Mouse (Mus musculus) kidney, adult 11 months (tissue): Measurements from ENCODE around the gene Slc26a6.

Experiments used
- DNase-seq: peaks from one replicate; pipeline ENCODE4 v3.0.0; 2022

Gene Slc26a6

DNA sequence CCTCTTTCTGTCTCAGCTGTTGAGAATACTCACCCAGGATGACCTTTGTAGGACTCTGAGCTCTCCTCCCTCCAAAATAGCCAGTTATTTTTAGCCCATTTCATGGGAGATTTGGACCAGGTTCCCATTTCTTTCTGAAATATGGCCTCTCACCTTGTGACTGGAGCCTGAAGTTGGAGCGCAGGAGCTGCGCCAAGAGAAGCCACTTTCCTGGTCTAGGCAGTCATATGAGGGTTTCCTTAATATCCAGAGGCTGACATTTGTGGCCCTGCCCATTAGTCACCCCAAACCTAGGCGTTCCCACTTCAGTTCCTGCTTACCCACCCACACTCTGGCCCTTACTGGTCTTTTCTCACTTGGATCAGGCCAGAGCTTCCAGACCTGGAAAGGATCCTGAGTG is at the start of gene Slc26a6:
TSS of gene Slc26a6 (plus strand) at position 308 of the 400 bp plus-strand sequence.
- no peak for DNase-seq

DNA sequence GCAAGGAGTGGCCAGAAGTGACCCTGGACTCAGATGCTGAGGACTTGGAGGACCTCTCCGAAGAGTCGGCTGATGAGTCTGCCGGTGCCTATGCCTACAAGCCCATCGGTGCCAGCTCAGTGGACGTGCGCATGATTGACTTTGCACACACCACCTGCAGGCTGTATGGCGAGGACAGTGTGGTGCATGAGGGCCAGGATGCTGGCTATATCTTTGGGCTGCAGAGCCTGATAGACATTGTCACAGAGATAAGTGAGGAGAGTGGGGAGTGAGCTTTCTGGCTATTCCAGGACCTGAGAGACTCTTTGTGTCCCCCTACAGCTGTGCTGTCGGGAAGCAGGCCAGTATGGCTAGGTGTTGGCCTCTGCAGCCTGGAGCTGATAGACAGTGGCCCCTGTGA is 47.3 kb upstream of the Slc26a6 start:
- no peak for DNase-seq

DNA sequence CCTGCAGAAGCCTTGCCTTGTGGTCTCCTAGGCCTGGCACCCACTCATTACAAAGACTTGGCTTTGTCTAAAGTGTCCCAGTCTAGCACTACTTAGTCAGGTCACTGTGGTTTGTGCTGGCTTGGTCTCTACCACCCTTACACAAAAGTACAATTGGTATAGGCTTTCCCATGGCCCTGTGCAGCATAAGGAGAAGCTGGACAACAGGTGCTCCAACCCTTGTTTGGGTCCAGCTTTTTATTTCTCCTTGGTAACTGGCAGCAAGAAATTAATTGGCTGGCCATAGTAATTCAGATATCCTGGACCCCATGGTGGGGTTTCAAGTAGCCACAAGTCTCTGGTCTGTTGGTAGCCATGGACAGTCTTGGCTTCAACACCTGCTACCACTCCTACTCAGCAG is 46.7 kb upstream of the Slc26a6 start:
- DNase-seq = no peak

DNA sequence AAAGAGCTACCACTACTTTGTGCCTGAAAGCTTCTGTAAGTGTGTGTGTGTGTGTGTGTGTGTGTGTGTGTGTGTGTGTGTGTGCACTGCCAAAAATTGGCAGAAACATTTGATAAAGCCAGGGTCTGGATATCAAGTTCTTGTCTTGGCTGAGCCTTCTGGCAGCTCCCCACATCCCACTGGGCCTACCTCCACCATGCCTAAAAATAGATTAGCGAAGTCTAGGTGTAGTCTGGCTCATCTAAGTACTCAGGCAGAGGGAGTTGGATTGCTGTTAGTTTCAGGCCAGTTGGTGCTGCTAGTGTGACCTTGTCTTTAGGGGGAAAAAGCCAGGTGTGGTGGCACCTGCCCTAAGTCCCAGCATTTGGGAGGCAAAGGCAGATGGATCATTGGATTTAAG is 46.3 kb upstream of the Slc26a6 start:
- DNase-seq = no peak

DNA sequence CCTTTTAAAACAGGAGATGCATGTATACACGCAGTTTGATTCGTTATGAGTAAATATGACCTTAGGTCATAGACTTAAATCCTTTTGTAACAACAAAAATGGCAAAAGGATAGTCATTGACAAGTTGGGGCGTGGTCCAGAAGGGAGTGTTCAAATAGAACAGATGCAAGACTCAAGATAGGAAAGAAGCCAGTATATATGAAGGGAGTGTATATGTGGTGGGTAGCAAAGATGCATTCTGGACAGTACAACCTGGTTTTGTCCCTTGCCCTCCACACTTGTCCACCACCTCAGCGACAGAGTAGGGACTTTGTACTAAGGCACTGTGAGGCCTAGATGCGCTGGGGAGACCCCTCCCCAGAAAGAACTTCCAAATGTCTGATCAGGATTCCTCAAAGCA is 45.4 kb upstream of the Slc26a6 start:
- no peak for DNase-seq

DNA sequence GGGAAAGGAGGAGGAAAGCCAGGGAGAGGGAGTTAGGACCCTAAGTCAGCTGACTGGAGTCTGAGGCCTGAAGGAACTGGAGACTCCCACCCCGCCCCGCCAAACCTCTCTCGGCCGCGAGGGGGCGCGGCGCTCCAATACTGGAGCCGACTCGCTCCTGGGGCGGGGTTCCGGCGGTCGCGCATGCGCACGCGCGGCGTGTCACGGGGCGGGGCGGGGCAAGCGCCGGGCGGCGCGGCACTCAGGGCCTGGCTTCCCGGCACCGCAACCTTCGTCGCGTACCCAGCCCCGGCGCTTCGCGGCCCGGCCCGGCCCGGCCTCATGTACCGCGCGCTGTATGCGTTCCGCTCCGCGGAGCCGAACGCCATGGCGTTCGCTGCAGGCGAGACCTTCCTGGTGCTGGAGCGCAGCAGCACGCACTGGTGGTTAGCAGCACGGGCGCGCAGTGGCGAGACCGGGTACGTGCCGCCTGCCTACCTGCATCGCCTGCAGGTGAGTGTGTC is 44.9 kb upstream of the Slc26a6 start, which contains the start of gene Nckipsd:
TSS of gene Nckipsd (plus strand) at position 206 of the 503 bp plus-strand sequence.
- DNase-seq = peak; percentile 89

DNA sequence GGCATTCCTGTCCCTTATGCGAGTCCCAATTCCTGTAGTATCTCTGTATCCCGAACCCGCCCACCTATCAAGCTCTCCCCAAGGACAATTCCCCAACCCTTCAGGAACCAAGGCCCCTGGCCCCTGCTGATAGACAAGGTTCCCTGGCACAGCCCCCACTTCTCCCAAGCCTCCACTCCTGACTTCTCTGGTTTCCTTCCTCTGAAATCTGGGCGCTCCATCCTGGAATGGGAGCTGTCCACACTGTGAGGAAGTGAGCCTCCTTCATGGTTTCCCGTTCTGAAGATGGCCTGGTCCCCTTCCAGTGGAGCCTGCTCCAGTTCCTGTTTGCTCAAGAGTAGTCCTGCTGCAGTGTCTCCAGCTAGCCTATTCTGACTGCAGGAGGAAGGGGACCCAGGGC is 43.9 kb upstream of the Slc26a6 start:
- peak; percentile 46 for DNase-seq

DNA sequence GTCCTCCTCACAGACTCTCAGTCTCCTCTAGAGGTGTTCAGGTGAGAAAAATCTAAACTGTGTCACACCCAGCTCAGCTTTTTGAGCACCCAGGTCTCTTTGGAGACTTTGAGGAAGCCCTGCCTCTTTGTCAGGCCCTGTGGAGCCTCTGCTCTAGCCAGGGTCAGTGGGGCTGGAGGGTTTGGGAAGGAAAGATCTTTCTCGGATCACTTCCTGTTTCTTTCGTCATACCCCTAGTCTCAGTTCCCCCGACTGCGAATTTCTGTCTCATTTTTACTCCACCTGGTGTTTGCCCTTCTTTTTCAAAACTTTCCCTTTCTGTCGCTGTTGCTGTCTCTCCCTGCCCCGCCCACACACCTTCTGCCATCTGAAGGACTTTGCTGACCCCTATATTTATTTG is 43.4 kb upstream of the Slc26a6 start:
- DNase-seq = no peak

DNA sequence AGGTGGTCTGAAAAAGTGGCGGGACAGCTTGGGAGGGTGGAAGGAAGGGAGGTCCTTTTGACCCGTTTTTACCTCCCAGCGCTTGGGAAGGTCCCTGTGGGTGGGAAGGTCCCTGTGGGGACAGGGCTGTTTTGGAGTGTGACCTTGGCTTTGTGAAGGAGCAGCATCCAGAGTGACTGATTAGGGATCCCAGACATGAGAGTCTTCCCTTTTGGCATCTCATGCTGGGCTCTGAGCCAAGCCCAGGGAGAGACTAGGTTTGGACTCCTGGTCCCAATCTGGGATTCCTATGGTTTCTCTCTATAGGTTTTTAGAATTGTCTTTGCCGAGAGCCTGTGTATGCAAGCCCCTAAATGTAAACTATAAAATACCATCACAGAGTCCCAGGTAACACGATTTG is 42.6 kb upstream of the Slc26a6 start:
- no peak for DNase-seq

DNA sequence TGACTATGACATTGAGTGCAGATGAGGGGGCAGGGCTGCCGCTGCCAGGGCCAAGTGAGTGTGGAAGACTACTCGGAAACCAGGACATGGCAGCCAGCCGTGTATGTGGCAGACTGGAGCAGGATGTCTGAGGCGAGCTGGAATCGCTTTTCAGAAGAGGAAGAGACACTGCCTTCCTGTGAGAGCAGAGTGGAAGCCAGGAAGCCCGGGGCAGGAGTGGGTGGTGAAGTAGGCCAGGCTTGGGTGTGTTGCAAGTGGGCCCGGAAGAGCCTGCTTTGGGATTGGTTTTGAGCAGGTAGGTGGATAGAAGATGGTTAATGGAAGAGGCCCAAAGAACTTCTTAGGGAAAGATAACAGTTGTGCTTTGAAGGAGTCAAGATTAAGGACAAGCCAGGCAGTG is 37.5 kb upstream of the Slc26a6 start:
- no peak for DNase-seq

DNA sequence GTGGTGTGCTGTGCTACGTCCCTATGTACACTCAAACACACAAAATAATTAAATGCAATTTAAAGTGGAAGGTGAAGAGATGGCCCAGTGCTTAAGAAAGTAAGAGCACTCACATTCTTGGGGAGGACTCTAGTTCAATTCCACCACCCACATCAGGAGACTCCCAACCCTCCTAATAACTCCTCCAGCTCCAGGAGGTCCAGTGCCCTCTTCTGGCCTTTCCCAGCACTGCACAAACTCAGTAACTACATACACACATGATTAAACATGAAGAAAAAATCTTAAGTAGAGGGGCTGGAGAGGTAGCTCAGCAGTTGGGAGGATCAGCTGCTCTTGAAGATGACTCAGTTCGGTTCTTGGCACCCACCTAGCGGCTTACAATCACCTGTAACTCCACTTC is 33.6 kb upstream of the Slc26a6 start:
- DNase-seq = no peak

DNA sequence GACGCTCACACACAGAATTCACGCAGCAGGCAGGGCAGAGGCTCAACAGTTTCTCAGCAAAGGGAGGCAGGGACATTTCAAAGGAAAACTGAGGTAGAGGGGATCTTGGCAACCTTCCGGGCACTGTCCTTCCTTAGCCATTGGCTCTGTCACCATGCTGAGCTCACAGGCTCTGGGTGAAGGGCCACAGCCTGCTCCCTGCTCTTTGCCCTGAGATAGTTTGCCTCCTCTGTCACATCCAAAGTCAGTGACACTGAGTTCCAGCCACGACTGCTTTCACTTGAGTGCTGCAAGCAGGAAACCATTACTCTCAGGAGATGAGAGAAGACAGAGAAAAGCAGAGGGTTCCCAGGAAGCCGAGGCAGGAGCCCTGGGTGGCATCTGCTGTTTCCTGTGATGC is 33.0 kb upstream of the Slc26a6 start:
- no peak for DNase-seq

DNA sequence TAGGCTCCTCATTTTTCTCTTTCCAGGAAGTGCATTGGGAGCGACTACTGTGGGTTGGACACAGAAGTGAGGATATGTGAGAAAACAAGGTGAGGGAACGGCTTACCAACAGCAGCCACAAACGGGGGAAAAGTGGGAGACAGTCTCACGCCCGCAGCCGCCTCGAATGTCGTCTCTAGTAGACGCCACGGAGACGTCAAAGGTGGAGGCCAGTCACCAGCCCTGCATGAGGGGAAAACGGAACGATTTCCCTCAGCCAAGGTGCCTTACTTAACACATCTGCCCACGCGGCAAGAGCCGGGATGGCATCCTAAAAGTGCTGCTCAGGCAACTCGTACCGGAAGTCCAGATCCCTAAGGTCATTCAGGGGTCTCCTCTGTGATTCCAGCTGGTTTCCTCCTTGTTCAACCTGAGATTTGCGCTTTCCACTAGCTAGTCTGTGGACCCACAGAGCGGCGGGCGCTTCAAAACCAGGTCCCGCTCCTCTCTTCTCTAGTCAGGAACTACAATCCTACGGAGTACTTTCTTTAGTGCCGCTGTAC is 28.9 kb upstream of the Slc26a6 start:
- no peak for DNase-seq

DNA sequence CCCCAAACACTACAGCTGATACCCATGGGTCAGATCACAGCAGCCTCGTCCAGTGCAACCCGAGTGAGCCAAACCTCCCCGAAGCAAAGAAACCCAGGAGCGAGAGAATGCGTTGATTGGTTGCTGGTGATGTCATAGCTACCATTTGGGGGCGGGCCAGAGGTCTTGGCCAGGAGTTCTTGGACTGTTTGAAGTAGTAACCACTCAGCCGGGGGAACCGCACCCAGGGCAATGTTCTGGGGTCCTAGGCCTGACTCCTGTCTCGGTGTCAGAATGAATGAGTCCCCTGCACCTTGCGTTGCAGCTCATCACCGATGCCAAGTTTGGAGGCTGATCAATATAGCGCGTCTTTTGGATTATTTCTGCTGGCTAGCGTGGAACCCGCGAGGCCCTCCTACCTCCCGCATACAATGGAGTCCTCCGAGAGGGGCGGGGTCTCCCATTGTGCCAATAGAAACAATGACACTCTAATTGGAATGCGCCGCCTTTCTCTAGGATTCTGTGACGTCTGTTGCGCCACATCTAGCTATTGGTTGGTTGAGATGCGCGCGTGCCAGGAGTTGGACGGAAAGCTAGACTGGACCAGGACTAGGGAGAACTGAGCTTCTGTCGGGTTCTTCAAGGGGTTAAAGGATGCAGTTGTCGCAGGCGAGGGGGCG is 28.2 kb upstream of the Slc26a6 start:
- no peak for DNase-seq

DNA sequence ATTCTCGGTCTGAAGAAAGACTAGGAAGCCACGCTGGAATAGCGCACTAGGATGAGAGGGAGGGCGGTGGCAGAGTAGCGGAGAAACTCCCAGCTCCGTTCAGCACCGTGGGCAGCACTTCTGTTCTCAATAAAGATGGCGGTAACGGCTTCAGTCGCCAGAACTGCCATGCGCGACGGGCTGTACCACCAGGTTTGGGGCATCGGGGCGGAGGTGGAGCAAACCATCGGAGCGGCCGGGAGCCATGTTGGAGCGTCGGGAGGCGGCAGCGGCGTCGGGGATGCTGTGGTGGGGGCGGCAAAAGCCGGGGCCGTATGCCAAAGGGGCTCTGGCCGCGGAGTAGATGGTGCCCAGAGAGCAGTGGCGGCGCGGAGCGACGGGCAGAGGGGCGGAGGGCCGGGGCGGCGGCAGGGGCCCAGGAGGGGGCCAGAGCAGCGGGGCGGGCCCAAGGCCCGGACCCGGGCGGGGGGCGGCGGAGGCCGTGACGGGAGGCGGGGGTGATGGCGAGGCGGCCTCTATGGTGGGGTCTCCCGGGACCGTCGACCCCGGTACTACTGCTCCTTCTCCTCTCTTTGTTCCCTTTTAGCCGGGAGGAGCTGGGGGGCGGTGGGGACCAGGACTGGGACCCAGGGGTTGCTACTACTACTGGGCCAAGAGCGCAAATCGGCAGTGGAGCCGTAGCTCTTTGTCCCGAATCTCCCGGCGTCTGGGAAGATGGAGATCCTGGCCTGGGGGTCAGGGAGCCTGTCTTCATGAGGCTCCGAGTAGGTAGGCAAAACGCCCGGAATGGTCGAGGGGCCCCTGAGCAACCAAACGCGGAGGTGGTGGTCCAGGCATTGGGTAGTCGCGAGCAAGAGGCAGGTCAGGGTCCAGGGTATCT is 27.0 kb upstream of the Slc26a6 start, which contains the start of gene Celsr3:
TSS of gene Celsr3 (plus strand) at position 501 of the 880 bp plus-strand sequence.
- no peak for DNase-seq

DNA sequence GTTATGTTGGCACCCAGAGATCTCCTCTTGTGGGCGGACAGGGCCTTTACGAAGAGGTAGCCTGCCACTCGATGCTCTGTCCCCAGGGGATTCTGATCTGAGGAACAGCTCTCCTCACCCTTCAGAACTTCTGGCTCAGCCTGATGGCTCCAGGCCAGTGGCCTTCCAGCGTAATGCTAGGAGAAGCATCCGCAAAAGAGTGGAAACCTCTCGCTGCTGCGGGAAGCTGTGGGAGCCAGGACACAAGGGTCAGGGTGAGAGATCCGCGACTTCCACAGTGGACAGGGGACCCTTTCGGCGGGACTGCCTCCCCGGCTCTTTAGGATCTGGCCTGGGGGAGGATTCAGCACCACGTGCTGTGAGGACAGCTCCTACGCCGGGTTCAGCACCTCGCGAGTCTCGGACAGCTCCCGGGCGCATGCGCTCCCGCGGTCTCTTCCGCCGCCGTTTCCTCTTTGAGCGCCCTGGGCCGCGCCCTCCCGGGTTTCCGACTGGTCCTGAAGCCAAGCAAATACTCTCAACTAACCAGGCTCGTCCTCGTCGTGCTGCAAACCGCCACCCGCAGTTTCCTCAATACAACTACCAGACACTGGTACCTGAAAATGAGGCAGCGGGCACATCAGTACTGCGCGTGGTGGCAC is 26.3 kb upstream of the Slc26a6 start:
- DNase-seq = peak; percentile 39

DNA sequence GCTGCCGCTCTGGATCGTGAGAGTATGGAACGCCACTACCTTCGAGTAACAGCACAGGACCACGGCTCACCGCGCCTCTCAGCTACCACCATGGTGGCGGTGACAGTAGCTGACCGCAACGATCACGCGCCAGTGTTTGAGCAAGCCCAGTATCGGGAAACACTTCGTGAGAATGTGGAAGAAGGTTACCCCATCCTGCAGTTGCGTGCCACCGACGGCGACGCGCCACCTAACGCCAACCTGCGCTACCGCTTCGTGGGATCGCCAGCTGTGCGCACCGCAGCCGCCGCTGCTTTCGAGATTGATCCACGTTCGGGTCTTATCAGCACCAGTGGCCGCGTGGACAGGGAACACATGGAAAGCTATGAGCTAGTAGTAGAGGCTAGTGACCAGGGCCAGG is 25.6 kb upstream of the Slc26a6 start:
- DNase-seq = no peak

DNA sequence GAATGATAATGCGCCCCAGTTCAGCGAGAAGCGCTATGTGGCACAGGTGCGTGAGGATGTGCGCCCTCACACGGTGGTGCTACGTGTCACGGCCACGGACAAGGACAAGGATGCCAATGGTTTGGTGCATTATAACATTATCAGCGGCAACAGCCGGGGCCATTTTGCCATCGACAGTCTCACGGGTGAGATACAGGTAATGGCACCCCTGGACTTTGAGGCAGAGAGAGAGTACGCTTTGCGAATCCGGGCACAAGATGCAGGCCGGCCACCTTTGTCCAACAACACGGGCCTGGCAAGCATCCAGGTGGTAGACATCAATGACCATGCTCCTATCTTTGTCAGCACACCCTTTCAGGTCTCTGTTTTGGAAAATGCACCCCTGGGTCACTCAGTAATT is 25.2 kb upstream of the Slc26a6 start:
- no peak for DNase-seq

DNA sequence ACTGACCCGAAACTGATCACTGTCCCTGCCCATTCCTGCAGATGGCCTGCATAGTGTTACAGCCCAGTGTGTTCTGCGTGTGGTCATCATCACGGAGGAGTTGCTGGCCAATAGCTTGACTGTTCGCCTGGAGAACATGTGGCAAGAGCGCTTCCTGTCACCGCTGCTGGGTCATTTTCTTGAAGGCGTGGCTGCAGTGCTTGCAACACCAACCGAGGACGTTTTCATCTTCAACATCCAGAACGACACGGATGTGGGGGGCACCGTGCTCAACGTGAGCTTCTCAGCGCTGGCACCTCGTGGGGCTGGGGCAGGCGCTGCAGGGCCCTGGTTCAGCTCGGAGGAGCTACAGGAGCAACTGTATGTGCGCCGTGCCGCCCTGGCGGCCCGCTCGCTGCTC is 21.4 kb upstream of the Slc26a6 start:
- DNase-seq = no peak

DNA sequence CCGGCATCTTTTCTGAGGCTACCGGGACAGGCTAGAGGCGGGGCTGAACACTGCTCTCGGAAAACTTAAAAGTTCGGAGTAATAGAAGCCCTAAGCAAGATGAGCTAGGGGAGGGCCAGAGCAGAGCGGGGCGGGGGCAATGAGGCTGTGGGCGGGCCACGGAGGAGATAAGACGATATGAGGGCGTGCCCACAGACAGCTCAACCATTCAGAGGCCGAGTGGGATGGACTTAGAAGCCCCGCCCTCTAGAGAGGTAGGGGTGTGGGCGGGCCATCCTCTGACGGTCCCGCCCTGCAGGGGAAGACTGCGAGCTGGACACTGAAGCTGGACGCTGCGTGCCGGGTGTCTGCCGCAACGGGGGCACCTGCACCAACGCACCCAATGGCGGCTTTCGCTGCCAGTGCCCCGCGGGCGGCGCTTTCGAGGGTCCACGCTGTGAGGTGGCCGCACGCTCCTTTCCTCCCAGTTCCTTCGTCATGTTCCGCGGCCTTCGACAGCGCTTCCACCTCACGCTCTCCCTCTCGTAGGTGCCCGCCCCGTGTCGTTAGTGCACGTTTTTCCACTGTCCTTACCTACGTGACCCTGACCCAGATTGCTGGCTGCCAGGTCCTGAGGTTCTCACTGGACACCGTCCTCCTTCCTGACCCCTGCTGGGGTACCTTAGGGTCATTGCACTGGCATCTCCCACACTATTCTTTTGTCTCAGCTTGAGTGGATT is 20.5 kb upstream of the Slc26a6 start:
- DNase-seq = peak; percentile 94

DNA sequence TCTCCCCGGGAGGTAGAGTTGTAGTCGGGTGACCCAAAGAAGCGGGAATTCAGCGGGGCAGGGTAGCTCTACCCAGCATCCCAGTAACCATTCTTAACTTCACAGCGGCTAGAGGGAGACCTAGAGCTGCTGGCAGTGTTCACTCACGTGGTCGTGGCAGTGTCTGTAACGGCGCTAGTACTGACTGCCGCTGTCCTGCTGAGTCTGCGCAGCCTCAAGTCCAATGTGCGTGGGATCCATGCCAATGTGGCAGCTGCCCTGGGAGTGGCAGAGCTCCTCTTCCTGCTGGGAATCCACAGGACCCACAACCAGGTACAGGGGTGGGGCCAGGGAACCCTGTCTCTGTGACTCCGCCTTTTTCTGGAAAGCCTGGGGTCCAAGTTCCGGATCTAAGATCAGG is 10.1 kb upstream of the Slc26a6 start:
- DNase-seq = peak; percentile 87

DNA sequence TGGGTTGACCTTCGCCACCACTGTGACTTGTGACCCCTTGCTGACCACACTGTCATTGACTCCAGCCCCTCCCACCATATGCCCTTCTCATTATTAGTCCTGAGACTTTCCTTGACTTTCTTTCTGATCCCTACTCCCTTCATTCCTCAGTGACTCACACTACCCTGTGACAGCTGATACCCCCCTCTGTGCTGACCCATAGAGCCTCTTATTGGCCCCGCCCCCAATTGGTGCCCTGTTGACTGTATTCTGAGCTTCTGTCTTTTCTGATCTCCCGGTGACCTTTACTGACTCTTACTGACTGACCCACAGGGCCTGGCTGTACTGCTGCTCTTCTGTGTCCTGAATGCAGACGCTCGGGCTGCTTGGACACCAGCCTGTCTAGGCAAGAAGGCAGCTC is 7.7 kb upstream of the Slc26a6 start:
- DNase-seq = no peak

DNA sequence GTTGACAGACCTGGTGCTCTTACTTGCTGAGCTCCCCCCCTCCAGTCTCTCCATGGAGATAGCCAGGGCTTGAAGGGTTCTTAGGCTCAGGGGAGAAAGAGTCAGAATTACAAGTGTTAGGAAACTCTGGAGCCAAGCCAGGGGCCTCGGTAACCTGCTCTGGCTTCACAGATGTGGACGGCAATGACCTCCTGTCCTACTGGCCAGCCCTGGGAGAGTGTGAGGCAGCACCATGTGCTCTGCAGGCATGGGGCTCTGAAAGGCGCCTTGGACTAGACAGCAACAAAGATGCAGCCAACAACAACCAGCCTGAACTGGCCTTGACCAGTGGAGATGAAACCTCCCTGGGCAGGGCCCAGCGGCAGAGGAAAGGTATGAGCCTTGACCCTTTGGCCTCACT is 5.7 kb upstream of the Slc26a6 start:
- DNase-seq = peak; percentile 67
